Mouse (Mus musculus) spleen, adult 2 months (tissue): ENCODE results near the gene Dcp1b. TPM values are rescaled to one million over a fixed set of nuclear protein-coding genes. Genes with fewer than 3 reads are reported as not detected.
A peak's percentile ranks its signal among the peaks of the same experiment; 100 is the strongest.

ENCODE experiments used
- DNase-seq, 2 experiments: peaks; one replicate each; pipeline versions ENCODE4 v3.0.0 to v3.0.0-alpha.2; 2012 to 2021; ENCODE audit warnings: low spot score in 2 of 2, low read depth in 1 of 2
- H3K27ac ChIP-seq: fragments of 200-500 bp; 2 replicates; pipeline ENCODE4 v1.5.1; 2012; ENCODE audit warnings: low read length, inconsistent platforms; ENCODE audit not compliant: insufficient read depth
- H3K27me3 ChIP-seq: fragments of 200-500 bp; 2 replicates; pipeline ENCODE4 v1.6.1; 2012; ENCODE audit warnings: mild to moderate bottlenecking, moderate library complexity, low read length, inconsistent platforms; ENCODE audit not compliant: control insufficient read depth, insufficient read depth
- H3K36me3 ChIP-seq: fragments of 200-500 bp; 2 replicates; pipeline ENCODE4 v1.6.1; 2012; ENCODE audit warnings: mild to moderate bottlenecking, low read length, inconsistent platforms; ENCODE audit not compliant: control insufficient read depth, insufficient read depth
- H3K4me1 ChIP-seq: fragments of 200-500 bp; 2 replicates; pipeline ENCODE4 v1.6.1; 2011; ENCODE audit warnings: inconsistent platforms; ENCODE audit not compliant: control insufficient read depth, insufficient read depth, insufficient read length
- H3K4me3 ChIP-seq: fragments of 200-500 bp; 2 replicates; pipeline ENCODE4 v1.5.1; 2011; ENCODE audit warnings: mild to moderate bottlenecking, inconsistent platforms; ENCODE audit not compliant: insufficient read depth, insufficient read length; ENCODE audit errors: extremely low read depth
- CTCF ChIP-seq: fragments of 200-500 bp; IDR thresholded peaks from 2 replicates; pipeline ENCODE4 v1.5.1; 2011; ENCODE audit warnings: mild to moderate bottlenecking, inconsistent platforms; ENCODE audit not compliant: insufficient read depth, insufficient read length, insufficient replicate concordance; ENCODE audit errors: extremely low read depth
- POLR2A ChIP-seq: fragments of 200-500 bp; IDR thresholded peaks from 2 replicates; pipeline ENCODE4 v1.6.1; 2011; ENCODE audit warnings: low read depth, low read length, inconsistent platforms
- WGBS: fragments of 180-500 bp; shearing (Covaris S2); methylation state at CpG from one replicate; pipeline ENCODE4 v1.1.7; 2018; 5-methylcytosine and 5-hydroxymethylcytosine counted together
- polyA plus RNA-seq: library from polyadenylated mRNA; depleted of rRNA; stranded (reverse); fragments of >200 nt; gene quantifications from 2 replicates; pipeline ENCODE4 v1.2.3, GENCODE M21; 2012; rRNA removed

Gene Dcp1b
- polyA plus RNA-seq = 18.1 and 23.6 TPM in 2 replicates

GRCm38 (mm10) chr6:119175078-119175853 is at the start of gene Dcp1b:
Gene Dcp1b (plus strand): TSS chr6:119175253.
- peak; percentile 76 to 87 for DNase-seq
- Histone ChIP-seq H3K27ac (peak within 1 kb of the TSS; percentile 77), H3K36me3 (no peaks in the 10 kb centered on the region), H3K4me3 (peak within 1 kb of the TSS; percentile 75), H3K27me3 (no peaks in the 10 kb centered on the region), H3K4me1 (peaks cover 2% of the 10 kb centered on the region)
- peak; percentile 71 for TF ChIP-seq POLR2A
- TF ChIP-seq CTCF = no peak
- under 1% methylated on average over 64 of the region's 65 CpGs for WGBS

- Histone ChIP-seq H3K36me3 (no peaks in the 10 kb centered on the region), H3K27me3 (no peaks in the 10 kb centered on the region), H3K27ac (no peak overlapping the region), H3K4me1 (no peaks in the 10 kb centered on the region), H3K4me3 (no peak overlapping the region)
- TF ChIP-seq POLR2A (no peak), CTCF (no peak)
- 84% methylated on average over 3 of the region's 3 CpGs for WGBS
- DNase-seq = no peak
Measured at GRCm38 (mm10) chr6:119126991-119127390, 48.1 kb upstream of the Dcp1b start.

GRCm38 (mm10) chr6:119128076-119128475 is 47.0 kb upstream of the Dcp1b start:
- Histone ChIP-seq H3K4me3 (no peak overlapping the region), H3K36me3 (no peaks in the 10 kb centered on the region), H3K27ac (no peak overlapping the region), H3K4me1 (no peaks in the 10 kb centered on the region), H3K27me3 (no peaks in the 10 kb centered on the region)
- no peak for DNase-seq
- TF ChIP-seq POLR2A = no peak
- TF ChIP-seq CTCF = no peak
- 77% methylated on average over 1 of the region's 1 CpGs for WGBS

GRCm38 (mm10) chr6:119128521-119128920 is 46.5 kb upstream of the Dcp1b start:
- Histone ChIP-seq H3K27me3 (no peaks in the 10 kb centered on the region), H3K27ac (no peak overlapping the region), H3K36me3 (no peaks in the 10 kb centered on the region), H3K4me3 (no peak overlapping the region), H3K4me1 (no peaks in the 10 kb centered on the region)
- no peak for DNase-seq
- no peak for TF ChIP-seq POLR2A
- TF ChIP-seq CTCF = no peak
- 82% methylated on average over 8 of the region's 8 CpGs for WGBS

- TF ChIP-seq POLR2A (no peak), CTCF (peak; percentile 40; the same call in 1 of the 2 replicates)
- DNase-seq = peak in 1 of 2 experiments; percentile 53
- no peaks in the 10 kb centered on the region for H3K27me3 ChIP-seq
- WGBS = 72% methylated on average over 5 of the region's 5 CpGs
- no peak overlapping the region for H3K27ac ChIP-seq
- H3K4me3 ChIP-seq = no peak overlapping the region
- H3K36me3 ChIP-seq = no peaks in the 10 kb centered on the region
- no peaks in the 10 kb centered on the region for H3K4me1 ChIP-seq
Measured at GRCm38 (mm10) chr6:119129664-119130063, 45.4 kb upstream of the Dcp1b start.

GRCm38 (mm10) chr6:119132111-119132735 is 42.8 kb upstream of the Dcp1b start:
- Histone ChIP-seq H3K27me3 (no peaks in the 10 kb centered on the region), H3K4me3 (no peak overlapping the region), H3K4me1 (no peaks in the 10 kb centered on the region), H3K27ac (no peak overlapping the region), H3K36me3 (no peaks in the 10 kb centered on the region)
- 86% methylated on average over 8 of the region's 8 CpGs for WGBS
- no peak for DNase-seq
- no peak for TF ChIP-seq CTCF
- TF ChIP-seq POLR2A = no peak

- WGBS = 89% methylated on average over 4 of the region's 4 CpGs
- Histone ChIP-seq H3K27me3 (no peaks in the 10 kb centered on the region), H3K36me3 (no peaks in the 10 kb centered on the region), H3K4me1 (no peaks in the 10 kb centered on the region), H3K27ac (no peak overlapping the region), H3K4me3 (no peak overlapping the region)
- TF ChIP-seq POLR2A (no peak), CTCF (no peak)
- no peak for DNase-seq
Measured at GRCm38 (mm10) chr6:119132863-119133262, 42.2 kb upstream of the Dcp1b start.
